Mouse (Mus musculus) brain, embryonic 14.5 days (tissue): ENCODE measurements at regions not wholly inside any gene's neighbourhood (a gene's known extent, or its start where the extent isn't known, plus 50 kb on each side); places are given as distances from the start of the nearest gene placed in this dataset.

ENCODE experiments used
- DNase-seq: peaks from one replicate; pipeline ENCODE4 v3.0.0-alpha.2; 2011; ENCODE audit warnings: low read depth
- CTCF ChIP-seq: fragments of 200-500 bp; IDR thresholded peaks from 2 replicates; pipeline ENCODE4 v1.5.1; 2012; ENCODE audit warnings: inconsistent platforms, mild to moderate bottlenecking, moderate library complexity, borderline replicate concordance; ENCODE audit not compliant: insufficient read depth, insufficient read length; ENCODE audit errors: extremely low read depth
- POLR2A ChIP-seq: fragments of 200-500 bp; IDR thresholded peaks from 2 replicates; pipeline ENCODE4 v1.6.1; 2012; ENCODE audit warnings: mild to moderate bottlenecking, inconsistent platforms, borderline replicate concordance; ENCODE audit not compliant: poor library complexity, insufficient read depth, insufficient read length, severe bottlenecking; ENCODE audit errors: extremely low read depth

GRCm38 (mm10) chr12:110203271-110204014 lies 75.4 kb upstream of the Dio3 start:
- no peak for DNase-seq
- TF ChIP-seq POLR2A (no peak), CTCF (no peak)

- DNase-seq: no peak
- TF ChIP-seq POLR2A: no peak
- TF ChIP-seq CTCF: no peak
These were observed 74.5 kb upstream of the Dio3 start for GRCm38 (mm10) chr12:110204246-110204989.

GRCm38 (mm10) chr12:110206271-110206670 lies 72.6 kb upstream of the Dio3 start:
- TF ChIP-seq POLR2A: no peak

GRCm38 (mm10) chr12:110206812-110207211 lies 72.1 kb upstream of the Dio3 start:
- DNase-seq: no peak
- TF ChIP-seq POLR2A (no peak), CTCF (no peak)

More at GRCm38 (mm10) chr12:110206271-110206670, 72.6 kb upstream of the Dio3 start:
- DNase-seq: no peak

GRCm38 (mm10) chr12:110207246-110207852 lies 71.5 kb upstream of the Dio3 start:
- TF ChIP-seq POLR2A (no peak), CTCF (no peak)
- no peak for DNase-seq

- no peak for TF ChIP-seq POLR2A
- TF ChIP-seq CTCF: no peak
- DNase-seq: no peak
These were observed 66.2 kb upstream of the Dio3 start for GRCm38 (mm10) chr12:110212716-110213115.

- no peak for TF ChIP-seq POLR2A
- TF ChIP-seq CTCF: no peak
- no peak for DNase-seq
These were observed 64.0 kb upstream of the Dio3 start for GRCm38 (mm10) chr12:110214833-110215232.

- TF ChIP-seq POLR2A (no peak), CTCF (no peak)
These were observed 63.6 kb upstream of the Dio3 start for GRCm38 (mm10) chr12:110215311-110215710.

GRCm38 (mm10) chr12:110219750-110220149 lies 59.1 kb upstream of the Dio3 start:
- TF ChIP-seq CTCF: no peak
- no peak for TF ChIP-seq POLR2A

More at GRCm38 (mm10) chr12:110215311-110215710, 63.6 kb upstream of the Dio3 start:
- no peak for DNase-seq

GRCm38 (mm10) chr12:110220516-110220915 lies 58.4 kb upstream of the Dio3 start:
- TF ChIP-seq CTCF (no peak), POLR2A (no peak)
- no peak for DNase-seq

More at GRCm38 (mm10) chr12:110219750-110220149, 59.1 kb upstream of the Dio3 start:
- DNase-seq: no peak

- TF ChIP-seq POLR2A (no peak), CTCF (no peak)
- no peak for DNase-seq
These were observed 57.7 kb upstream of the Dio3 start for GRCm38 (mm10) chr12:110221184-110221583.
